Mouse (Mus musculus): ENCODE results near the gene 1700025G04Rik. TPM values are rescaled to one million over a fixed set of nuclear protein-coding genes. Genes with fewer than 3 reads are reported as not detected.

1700025G04Rik gene
- polyA plus RNA-seq, 1 experiment from 2014 or later: 28.6 TPM

- H3K9ac ChIP-seq (replicated peaks; ENCODE audit: low read depth, low read length): no peak overlapping the region
- no peaks in the 10 kb centered on the region for H3K9me3 ChIP-seq (ENCODE audit: control insufficient read depth, low read depth, low read length)
- 53% methylated on average over 8 of the region's 8 CpGs for WGBS
- no peak overlapping the region for H3K4me3 ChIP-seq (ENCODE audit: low read depth, low read length)
- no peaks in the 10 kb centered on the region for H3K4me1 ChIP-seq (ENCODE audit: control insufficient read depth, insufficient read depth, low read length)
- H3K36me3 ChIP-seq (ENCODE audit: control insufficient read depth, insufficient read depth, low read length): peaks cover 10% of the 10 kb centered on the region; the same call in 1 of the 2 replicates
- H3K27me3 ChIP-seq (ENCODE audit: control insufficient read depth, insufficient read depth, low read length): no peaks in the 10 kb centered on the region
- ATAC-seq (ENCODE audit: insufficient number of reproducible peaks, insufficient read depth, low FRiP score, low read depth): no peak
- H3K4me2 ChIP-seq (replicated peaks; ENCODE audit: low read depth, low read length): no peak overlapping the region
- no peak overlapping the region for H3K27ac ChIP-seq (ENCODE audit: low read length)
Measured at GRCm38 (mm10) chr1:152008473-152008991, 81.4 kb downstream of the 1700025G04Rik start.

- Histone ChIP-seq H3K36me3 (ENCODE audit: control insufficient read depth, insufficient read depth, low read length) (peaks cover 10% of the 10 kb centered on the region; the same call in 1 of the 2 replicates), H3K9me3 (ENCODE audit: control insufficient read depth, low read depth, low read length) (no peaks in the 10 kb centered on the region), H3K4me2 (replicated peaks; ENCODE audit: low read depth, low read length) (no peak overlapping the region), H3K4me3 (ENCODE audit: low read depth, low read length) (no peak overlapping the region), H3K27me3 (ENCODE audit: control insufficient read depth, insufficient read depth, low read length) (no peaks in the 10 kb centered on the region), H3K27ac (ENCODE audit: low read length) (no peak overlapping the region), H3K4me1 (ENCODE audit: control insufficient read depth, insufficient read depth, low read length) (no peaks in the 10 kb centered on the region), H3K9ac (replicated peaks; ENCODE audit: low read depth, low read length) (no peak overlapping the region)
- ATAC-seq (ENCODE audit: insufficient number of reproducible peaks, insufficient read depth, low FRiP score, low read depth): no peak
- WGBS: 87% methylated on average over 6 of the region's 6 CpGs
Measured at GRCm38 (mm10) chr1:152006529-152006928, 83.4 kb downstream of the 1700025G04Rik start.

GRCm38 (mm10) chr1:152004509-152004908, 85.4 kb downstream of the 1700025G04Rik start:
- no peak for ATAC-seq (ENCODE audit: insufficient number of reproducible peaks, insufficient read depth, low FRiP score, low read depth)
- H3K36me3 ChIP-seq (ENCODE audit: control insufficient read depth, insufficient read depth, low read length): peaks cover 10% of the 10 kb centered on the region; the same call in 1 of the 2 replicates
- H3K9me3 ChIP-seq (ENCODE audit: control insufficient read depth, low read depth, low read length): no peaks in the 10 kb centered on the region
- no peak overlapping the region for H3K27ac ChIP-seq (ENCODE audit: low read length)
- WGBS: 92% methylated on average over 6 of the region's 6 CpGs
- no peak overlapping the region for H3K4me3 ChIP-seq (ENCODE audit: low read depth, low read length)
- H3K4me1 ChIP-seq (ENCODE audit: control insufficient read depth, insufficient read depth, low read length): no peaks in the 10 kb centered on the region
- no peak overlapping the region for H3K4me2 ChIP-seq (replicated peaks; ENCODE audit: low read depth, low read length)
- no peak overlapping the region for H3K9ac ChIP-seq (replicated peaks; ENCODE audit: low read depth, low read length)
- no peaks in the 10 kb centered on the region for H3K27me3 ChIP-seq (ENCODE audit: control insufficient read depth, insufficient read depth, low read length)

GRCm38 (mm10) chr1:152000461-152000860, 89.5 kb downstream of the 1700025G04Rik start:
- H3K9me3 ChIP-seq (ENCODE audit: control insufficient read depth, low read depth, low read length): no peaks in the 10 kb centered on the region
- 0 out of 2 replicates have a peak, but pooled peaks cover 4% of the 10 kb centered on the region for H3K4me1 ChIP-seq (ENCODE audit: control insufficient read depth, insufficient read depth, low read length)
- no peak overlapping the region for H3K4me2 ChIP-seq (replicated peaks; ENCODE audit: low read depth, low read length)
- peaks cover 5% of the 10 kb centered on the region; the same call in 1 of the 2 replicates for H3K36me3 ChIP-seq (ENCODE audit: control insufficient read depth, insufficient read depth, low read length)
- H3K27ac ChIP-seq (ENCODE audit: low read length): no peak overlapping the region
- H3K9ac ChIP-seq (replicated peaks; ENCODE audit: low read depth, low read length): no peak overlapping the region
- no peak for ATAC-seq (ENCODE audit: insufficient number of reproducible peaks, insufficient read depth, low FRiP score, low read depth)
- H3K27me3 ChIP-seq (ENCODE audit: control insufficient read depth, insufficient read depth, low read length): no peaks in the 10 kb centered on the region
- 75% methylated on average over 5 of the region's 5 CpGs for WGBS
- no peak overlapping the region for H3K4me3 ChIP-seq (ENCODE audit: low read depth, low read length)

GRCm38 (mm10) chr1:151999424-151999842, 90.5 kb downstream of the 1700025G04Rik start:
- no peaks in the 10 kb centered on the region for H3K27me3 ChIP-seq (ENCODE audit: control insufficient read depth, insufficient read depth, low read length)
- H3K9me3 ChIP-seq (ENCODE audit: control insufficient read depth, low read depth, low read length): no peaks in the 10 kb centered on the region

GRCm38 (mm10) chr1:151998721-151999206, 91.2 kb downstream of the 1700025G04Rik start:
- 70% methylated on average over 8 of the region's 8 CpGs for WGBS

More at GRCm38 (mm10) chr1:151999424-151999842, 90.5 kb downstream of the 1700025G04Rik start:
- Histone ChIP-seq H3K4me1 (ENCODE audit: control insufficient read depth, insufficient read depth, low read length) (0 out of 2 replicates have a peak, but pooled peaks cover 4% of the 10 kb centered on the region), H3K4me2 (replicated peaks; ENCODE audit: low read depth, low read length) (no peak overlapping the region), H3K9ac (replicated peaks; ENCODE audit: low read depth, low read length) (no peak overlapping the region), H3K27ac (ENCODE audit: low read length) (no peak overlapping the region), H3K36me3 (ENCODE audit: control insufficient read depth, insufficient read depth, low read length) (no peaks in the 10 kb centered on the region; the same call in 1 of the 2 replicates), H3K4me3 (ENCODE audit: low read depth, low read length) (no peak overlapping the region)
- 54% methylated on average over 7 of the region's 7 CpGs for WGBS
- no peak; the same call in 1 of the 2 replicates for ATAC-seq (ENCODE audit: insufficient number of reproducible peaks, insufficient read depth, low FRiP score, low read depth)

GRCm38 (mm10) chr1:151997591-151997990, 92.3 kb downstream of the 1700025G04Rik start:
- WGBS: 76% methylated on average over 7 of the region's 7 CpGs
- no peak for ATAC-seq (ENCODE audit: insufficient number of reproducible peaks, insufficient read depth, low FRiP score, low read depth)
- no peaks in the 10 kb centered on the region for H3K9me3 ChIP-seq (ENCODE audit: control insufficient read depth, low read depth, low read length)

More at GRCm38 (mm10) chr1:151998721-151999206, 91.2 kb downstream of the 1700025G04Rik start:
- H3K4me1 ChIP-seq (ENCODE audit: control insufficient read depth, insufficient read depth, low read length): 0 out of 2 replicates have a peak, but pooled peaks cover 4% of the 10 kb centered on the region
- no peaks in the 10 kb centered on the region for H3K9me3 ChIP-seq (ENCODE audit: control insufficient read depth, low read depth, low read length)
- no peak overlapping the region for H3K4me2 ChIP-seq (replicated peaks; ENCODE audit: low read depth, low read length)
- H3K9ac ChIP-seq (replicated peaks; ENCODE audit: low read depth, low read length): no peak overlapping the region
- no peak overlapping the region for H3K4me3 ChIP-seq (ENCODE audit: low read depth, low read length)
- no peak for ATAC-seq (ENCODE audit: insufficient number of reproducible peaks, insufficient read depth, low FRiP score, low read depth)
- no peaks in the 10 kb centered on the region for H3K36me3 ChIP-seq (ENCODE audit: control insufficient read depth, insufficient read depth, low read length)
- no peaks in the 10 kb centered on the region for H3K27me3 ChIP-seq (ENCODE audit: control insufficient read depth, insufficient read depth, low read length)
- no peak overlapping the region for H3K27ac ChIP-seq (ENCODE audit: low read length)

GRCm38 (mm10) chr1:151995948-151996697, 93.8 kb downstream of the 1700025G04Rik start:
- H3K4me3 ChIP-seq (ENCODE audit: low read depth, low read length): no peak overlapping the region
- no peaks in the 10 kb centered on the region for H3K27me3 ChIP-seq (ENCODE audit: control insufficient read depth, insufficient read depth, low read length)
- H3K36me3 ChIP-seq (ENCODE audit: control insufficient read depth, insufficient read depth, low read length): no peaks in the 10 kb centered on the region
- H3K4me1 ChIP-seq (ENCODE audit: control insufficient read depth, insufficient read depth, low read length): 0 out of 2 replicates have a peak, but pooled peaks cover 4% of the 10 kb centered on the region
- no peak overlapping the region for H3K27ac ChIP-seq (ENCODE audit: low read length)
- no peak for ATAC-seq (ENCODE audit: insufficient number of reproducible peaks, insufficient read depth, low FRiP score, low read depth)
- 55% methylated on average over 10 of the region's 10 CpGs for WGBS
- no peaks in the 10 kb centered on the region; the same call in 1 of the 2 replicates for H3K9me3 ChIP-seq (ENCODE audit: control insufficient read depth, low read depth, low read length)
- no peak overlapping the region for H3K4me2 ChIP-seq (replicated peaks; ENCODE audit: low read depth, low read length)
- H3K9ac ChIP-seq (replicated peaks; ENCODE audit: low read depth, low read length): no peak overlapping the region

More at GRCm38 (mm10) chr1:151997591-151997990, 92.3 kb downstream of the 1700025G04Rik start:
- no peaks in the 10 kb centered on the region for H3K27me3 ChIP-seq (ENCODE audit: control insufficient read depth, insufficient read depth, low read length)
- no peak overlapping the region for H3K4me2 ChIP-seq (replicated peaks; ENCODE audit: low read depth, low read length)
- H3K4me1 ChIP-seq (ENCODE audit: control insufficient read depth, insufficient read depth, low read length): 0 out of 2 replicates have a peak, but pooled peaks cover 4% of the 10 kb centered on the region
- H3K27ac ChIP-seq (ENCODE audit: low read length): no peak overlapping the region
- no peak overlapping the region for H3K4me3 ChIP-seq (ENCODE audit: low read depth, low read length)
- no peak overlapping the region for H3K9ac ChIP-seq (replicated peaks; ENCODE audit: low read depth, low read length)
- no peaks in the 10 kb centered on the region for H3K36me3 ChIP-seq (ENCODE audit: control insufficient read depth, insufficient read depth, low read length)

Data from stomach, embryonic 14.5 days (tissue).